Mouse (Mus musculus) right cerebral cortex, adult 18-20 months (tissue): ENCODE data around the gene Tnmd.
A peak's percentile ranks its signal among the peaks of the same experiment; 100 is the strongest.

Experiments used
- DNase-seq: peaks from one replicate; pipeline ENCODE4 v3.0.0; 2022; ENCODE audit warnings: mixed read lengths

Gene Tnmd

DNA sequence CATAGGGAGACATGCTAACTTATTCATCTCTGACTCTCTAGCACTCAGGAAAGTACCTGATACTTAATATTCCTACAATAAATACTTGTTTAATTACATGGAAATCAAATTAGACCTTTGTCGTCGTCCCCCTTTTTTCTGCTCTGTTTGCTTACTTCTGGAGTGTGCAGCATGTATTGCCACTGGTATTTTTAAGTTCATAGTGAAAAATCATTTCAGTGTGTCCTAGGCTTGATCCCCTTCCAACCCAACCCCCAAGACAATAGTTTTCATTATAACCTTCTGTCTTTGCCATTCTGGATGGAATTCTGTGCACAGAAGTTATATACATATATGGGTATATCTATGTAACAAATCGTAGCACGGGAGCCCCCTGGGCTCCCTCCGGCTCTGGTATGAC, at the start of gene Tnmd:
TSS of gene Tnmd (plus strand) at position 301 of the 400 bp plus-strand sequence.
- DNase-seq, result no peak

- DNase-seq, result no peak
Observed at GRCm38 (mm10) chrX:133853637-133854036, 2.9 kb downstream of the Tnmd start.

- DNase-seq, result no peak
Observed at GRCm38 (mm10) chrX:133869743-133870142, 19.0 kb downstream of the Tnmd start.

GRCm38 (mm10) chrX:133887308-133887707, 36.5 kb downstream of the Tnmd start:
- DNase-seq, result no peak

DNA sequence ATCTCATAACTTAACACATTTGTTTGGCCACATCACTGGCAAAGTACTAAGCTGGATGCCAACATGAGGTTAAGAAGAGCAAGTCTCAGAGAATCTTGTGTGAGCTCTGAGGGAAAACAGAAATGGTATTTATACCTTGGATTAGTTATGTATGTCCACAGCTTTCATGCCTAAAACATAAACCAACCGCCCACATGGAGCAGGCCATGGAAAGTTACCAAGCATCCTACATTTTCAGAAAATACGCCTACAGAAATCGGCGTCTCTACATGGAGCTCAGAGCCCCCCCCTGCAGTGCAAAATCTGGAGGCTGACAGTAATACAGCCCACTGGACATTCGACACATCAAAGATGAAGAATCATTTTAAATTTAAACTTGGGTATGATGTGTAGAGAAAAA, 37.3 kb downstream of the Tnmd start:
- peak; percentile 2 for DNase-seq

GRCm38 (mm10) chrX:133898014-133898542, 47.3 kb downstream of the Tnmd start, which contains the start of gene Tspan6:
Tspan6 (minus strand) TSS chrX:133898429.
- peak; percentile 82 for DNase-seq

GRCm38 (mm10) chrX:133908261-133908660, 57.5 kb downstream of the Tnmd start, which contains the start of gene Srpx2:
Srpx2 (plus strand) TSS chrX:133908426.
- DNase-seq, result no peak

DNA sequence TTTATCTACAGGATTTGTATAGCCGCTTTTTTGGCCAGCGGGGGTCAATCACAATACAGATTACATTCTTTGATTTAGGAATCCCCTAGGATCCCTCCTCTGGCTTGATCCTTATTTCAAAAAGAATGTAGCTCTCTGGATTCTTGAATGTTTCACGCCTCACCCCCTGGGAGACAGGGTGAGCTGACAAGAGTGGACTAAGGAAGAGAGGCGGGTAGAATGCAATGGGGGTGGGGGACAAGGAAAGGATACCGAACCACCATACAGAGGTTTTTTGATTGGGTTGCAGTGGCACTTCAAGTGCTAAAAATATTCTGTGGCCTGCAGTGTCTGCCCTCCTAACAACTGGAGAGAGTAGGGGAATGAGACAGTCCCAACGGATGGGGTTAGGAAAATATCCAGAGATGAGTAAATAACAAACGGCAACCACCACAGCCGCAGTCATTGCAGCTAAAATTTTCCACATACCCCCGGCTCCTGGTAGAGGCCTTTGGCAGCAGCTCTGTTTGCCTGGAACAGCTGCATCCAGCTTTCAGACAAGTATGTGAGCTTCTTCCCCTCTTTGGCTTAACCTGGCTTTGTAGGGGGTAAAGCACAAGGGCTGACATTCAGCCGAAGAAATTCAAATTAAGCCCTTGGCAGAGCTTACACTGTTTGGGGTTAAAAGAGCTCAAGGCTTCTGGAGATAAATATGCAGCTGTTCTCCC, 60.8 kb downstream of the Tnmd start:
- no peak for DNase-seq

- no peak for DNase-seq
Observed at GRCm38 (mm10) chrX:133913006-133913405, 62.2 kb downstream of the Tnmd start.

DNA sequence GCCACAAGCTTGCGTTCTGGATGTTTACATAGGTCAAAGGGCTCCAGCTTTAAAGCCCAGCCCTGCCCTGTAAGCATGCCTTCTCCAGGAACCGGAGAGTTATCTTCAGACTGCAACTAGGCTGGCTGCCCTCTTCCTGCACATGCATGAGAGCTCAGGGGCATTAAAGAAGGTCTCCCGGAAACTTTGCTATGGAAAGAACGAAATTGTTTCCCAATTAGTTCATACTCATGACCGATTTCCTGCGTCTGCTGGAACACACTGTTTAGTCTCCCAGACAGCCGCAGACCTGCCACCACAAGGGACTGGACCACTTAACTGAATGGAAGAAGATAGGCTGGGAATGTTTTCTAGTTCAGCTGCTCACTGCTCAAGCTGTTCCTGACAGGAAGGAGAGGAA, 63.4 kb downstream of the Tnmd start:
- DNase-seq, result no peak
